Mouse (Mus musculus) myocyte (in vitro differentiated cells): ENCODE measurements at regions not wholly inside any gene's neighbourhood (a gene's known extent, or its start where the extent isn't known, plus 50 kb on each side); places are given as distances from the start of the nearest gene placed in this dataset.

Experiments used
- H3K27me3 ChIP-seq: one replicate; pipeline ENCODE4 v1.6.1; 2011; ENCODE audit not compliant: control insufficient read depth, insufficient read depth, insufficient read length
- H3K36me3 ChIP-seq: one replicate; pipeline ENCODE4 v1.6.1; 2011; ENCODE audit not compliant: control insufficient read depth, insufficient read depth
- H3K4me2 ChIP-seq: one replicate; pipeline ENCODE4 v1.6.1; 2011; ENCODE audit warnings: low read depth, control low read depth
- H3K4me3 ChIP-seq: one replicate; pipeline ENCODE4 v1.5.1; 2011; ENCODE audit warnings: mild to moderate bottlenecking, control low read depth, moderate library complexity
- H3K79me2 ChIP-seq: one replicate; pipeline ENCODE4 v1.6.1; 2011; ENCODE audit not compliant: control insufficient read depth, insufficient read depth
- H3ac ChIP-seq: one replicate; pipeline ENCODE4 v1.6.1; 2011; ENCODE audit not compliant: control insufficient read depth, insufficient read length
- CEBPB ChIP-seq: IDR thresholded peaks from 2 replicates; pipeline ENCODE4 v1.6.1; 2011; ENCODE audit warnings: mild to moderate bottlenecking, moderate library complexity; ENCODE audit not compliant: poor library complexity, insufficient read depth, severe bottlenecking
- MAX ChIP-seq: IDR thresholded peaks from one replicate; pipeline ENCODE4 v1.6.1; 2011; ENCODE audit warnings: low read depth, mild to moderate bottlenecking, control low read depth
- MYOD1 ChIP-seq, 3 experiments: IDR thresholded peaks; one replicate each; pipeline ENCODE4 v1.6.1; 2011; ENCODE audit warnings: control low read depth in 2 of 3, low read depth in 2 of 3, mild to moderate bottlenecking in 2 of 3, moderate library complexity in 1 of 3; ENCODE audit not compliant: insufficient read length in 2 of 3, control insufficient read depth in 1 of 3
- MYOG ChIP-seq, 3 experiments: IDR thresholded peaks; one replicate each; pipeline ENCODE4 v1.6.1; 2011; ENCODE audit warnings: control low read depth in 2 of 3, low read depth in 2 of 3, mild to moderate bottlenecking in 2 of 3; ENCODE audit not compliant: insufficient read length in 2 of 3, control insufficient read depth in 1 of 3, insufficient read depth in 1 of 3
- POLR2A ChIP-seq: IDR thresholded peaks from one replicate; pipeline ENCODE4 v1.6.1; 2011; ENCODE audit warnings: low read depth, mild to moderate bottlenecking, control low read depth, moderate library complexity; ENCODE audit not compliant: insufficient read length
- POLR2AphosphoS2 ChIP-seq: IDR thresholded peaks from one replicate; pipeline ENCODE4 v1.6.1; 2011; ENCODE audit warnings: low read depth, control low read depth; ENCODE audit not compliant: insufficient read length
- REST ChIP-seq: IDR thresholded peaks from one replicate; pipeline ENCODE4 v1.6.1; 2011; ENCODE audit warnings: mild to moderate bottlenecking, control low read depth, moderate library complexity; ENCODE audit not compliant: insufficient read depth, insufficient read length
- SRF ChIP-seq: IDR thresholded peaks from one replicate; pipeline ENCODE4 v1.6.1; 2011; ENCODE audit warnings: low read depth; ENCODE audit not compliant: control insufficient read depth, insufficient read length
- TCF12 ChIP-seq: IDR thresholded peaks from one replicate; pipeline ENCODE4 v1.6.1; 2011; ENCODE audit warnings: mild to moderate bottlenecking, control low read depth; ENCODE audit not compliant: poor library complexity, insufficient read depth, severe bottlenecking
- USF1 ChIP-seq: IDR thresholded peaks from one replicate; pipeline ENCODE4 v1.6.1; 2011; ENCODE audit warnings: low read depth, mild to moderate bottlenecking, control low read depth, moderate library complexity

GRCm38 (mm10) chr15:36848238-36848637, 159.3 kb downstream of the Zfp706 start:
- H3K4me3 ChIP-seq, result no peak overlapping the region
- H3K79me2 ChIP-seq, result no peaks in the 10 kb centered on the region
- TF ChIP-seq MYOG (IDR thresholded peaks at IDR 0.05; ENCODE audit: control insufficient read depth in 1 of 3, insufficient read depth in 1 of 3, insufficient read length in 2 of 3, low read depth in 2 of 3) (no peak), SRF (no peak), CEBPB (no peak), MAX (no peak), TCF12 (no peak), MYOD1 (IDR thresholded peaks at IDR 0.05; ENCODE audit: control insufficient read depth in 1 of 3, insufficient read length in 2 of 3, low read depth in 2 of 3) (no peak), REST (no peak)

GRCm38 (mm10) chr15:36846806-36847205, 160.8 kb downstream of the Zfp706 start:
- Histone ChIP-seq H3K36me3 (no peaks in the 10 kb centered on the region), H3K4me2 (no peak overlapping the region), H3K4me3 (no peak overlapping the region), H3K27me3 (no peaks in the 10 kb centered on the region), H3ac (no peak overlapping the region), H3K79me2 (no peaks in the 10 kb centered on the region)
- TF ChIP-seq POLR2A, result no peak
- TF ChIP-seq CEBPB, result no peak
- TF ChIP-seq TCF12, result no peak
- TF ChIP-seq USF1, result no peak
- TF ChIP-seq POLR2AphosphoS2, result no peak
- no peak for TF ChIP-seq SRF
- TF ChIP-seq REST, result no peak

More at GRCm38 (mm10) chr15:36848238-36848637, 159.3 kb downstream of the Zfp706 start:
- H3K4me2 ChIP-seq, result no peak overlapping the region
- no peaks in the 10 kb centered on the region for H3K36me3 ChIP-seq
- H3ac ChIP-seq, result no peak overlapping the region
- no peaks in the 10 kb centered on the region for H3K27me3 ChIP-seq
